Mouse (Mus musculus): ENCODE data around the gene Inhbb.
A peak's percentile ranks its signal among the peaks of the same experiment; 100 is the strongest.

The Inhbb gene

GRCm38 (mm10) chr1:119421576-119422421 lies at the start of gene Inhbb:
Inhbb (minus strand) TSS chr1:119422248.
- DNase-seq (ENCODE audit: low spot score in 2 of 2), result peak in 1 of 2 experiments; percentile 22

GRCm38 (mm10) chr1:119463386-119463785 lies 41.3 kb upstream of the Inhbb start:
- DNase-seq (ENCODE audit: low spot score in 2 of 2), result peak; percentile 13 to 31

GRCm38 (mm10) chr1:119460062-119460461 lies 38.0 kb upstream of the Inhbb start:
- DNase-seq (ENCODE audit: low spot score in 2 of 2), result no peak

- peak; percentile 36 to 64 for DNase-seq (ENCODE audit: low spot score in 2 of 2)
Measured at GRCm38 (mm10) chr1:119457993-119458605, 36.1 kb upstream of the Inhbb start.

- DNase-seq (ENCODE audit: low spot score in 2 of 2), result no peak
Measured at GRCm38 (mm10) chr1:119457528-119457855, 35.4 kb upstream of the Inhbb start.

GRCm38 (mm10) chr1:119456671-119457527 lies 34.9 kb upstream of the Inhbb start:
- DNase-seq (ENCODE audit: low spot score in 2 of 2), result no peak

GRCm38 (mm10) chr1:119453731-119454130 lies 31.7 kb upstream of the Inhbb start:
- peak in 1 of 2 experiments; percentile 51 for DNase-seq (ENCODE audit: low spot score in 2 of 2)

GRCm38 (mm10) chr1:119451417-119451816 lies 29.4 kb upstream of the Inhbb start:
- DNase-seq (ENCODE audit: low spot score in 2 of 2), result no peak

- no peak for DNase-seq (ENCODE audit: low spot score in 2 of 2)
Measured at GRCm38 (mm10) chr1:119450651-119451345, 28.8 kb upstream of the Inhbb start.

GRCm38 (mm10) chr1:119446753-119447283 lies 24.8 kb upstream of the Inhbb start:
- DNase-seq (ENCODE audit: low spot score in 2 of 2), result no peak

GRCm38 (mm10) chr1:119443591-119444350 lies 21.7 kb upstream of the Inhbb start:
- no peak for DNase-seq (ENCODE audit: low spot score in 2 of 2)

- no peak for DNase-seq (ENCODE audit: low spot score in 2 of 2)
Measured at GRCm38 (mm10) chr1:119442901-119443300, 20.9 kb upstream of the Inhbb start.

- no peak for DNase-seq (ENCODE audit: low spot score in 2 of 2)
Measured at GRCm38 (mm10) chr1:119438105-119438637, 16.1 kb upstream of the Inhbb start.

- no peak for DNase-seq (ENCODE audit: low spot score in 2 of 2)
Measured at GRCm38 (mm10) chr1:119437401-119437800, 15.4 kb upstream of the Inhbb start.

GRCm38 (mm10) chr1:119424141-119424860 lies 2.3 kb upstream of the Inhbb start:
- DNase-seq (ENCODE audit: low spot score in 2 of 2), result no peak

- DNase-seq (ENCODE audit: low spot score in 2 of 2), result peak; percentile 37 to 54
Measured at GRCm38 (mm10) chr1:119423510-119423909, 1.5 kb upstream of the Inhbb start.

GRCm38 (mm10) chr1:119422460-119423015 lies 490 bp upstream of the Inhbb start:
- DNase-seq (ENCODE audit: low spot score in 2 of 2), result no peak

- peak in 1 of 2 experiments; percentile 28 for DNase-seq (ENCODE audit: low spot score in 2 of 2)
Measured at GRCm38 (mm10) chr1:119420984-119421575, 968 bp downstream of the Inhbb start.

Data from urinary bladder, postnatal 36 days (tissue).